Mouse (Mus musculus) bone marrow, adult 2 months (tissue): ENCODE results near the gene Ipcef1. TPM values are rescaled to one million over a fixed set of nuclear protein-coding genes. Genes with fewer than 3 reads are reported as not detected.

Experiments
- H3K27ac ChIP-seq: fragments of 200-500 bp; 2 replicates; pipeline ENCODE4 v1.5.1; 2012; ENCODE audit warnings: low read depth, mild to moderate bottlenecking, control low read depth, inconsistent platforms, low read length; ENCODE audit not compliant: control insufficient read depth, poor library complexity, insufficient read depth
- H3K4me1 ChIP-seq: fragments of 200-500 bp; 2 replicates; pipeline ENCODE4 v1.6.1; 2011; ENCODE audit warnings: low read length; ENCODE audit not compliant: control insufficient read depth, insufficient read depth
- H3K4me3 ChIP-seq: fragments of 200-500 bp; replicated peaks from 2 replicates; pipeline ENCODE3; 2011; ENCODE audit warnings: mild to moderate bottlenecking, low read depth, low read length, control low read depth; ENCODE audit not compliant: control insufficient read depth
- CTCF ChIP-seq: fragments of 200-500 bp; IDR thresholded peaks from 2 replicates; pipeline ENCODE4 v1.5.1; 2011; ENCODE audit warnings: low read length, control low read depth; ENCODE audit not compliant: control insufficient read depth, insufficient read depth
- POLR2A ChIP-seq: fragments of 200-500 bp; IDR thresholded peaks from 2 replicates; pipeline ENCODE4 v1.6.1; 2011; ENCODE audit warnings: low read depth, mild to moderate bottlenecking, control low read depth, low read length, borderline replicate concordance; ENCODE audit not compliant: control insufficient read depth
- WGBS: fragments of 180-500 bp; shearing (Covaris S2); methylation state at CpG from one replicate; pipeline ENCODE4 v1.1.7; 2018; 5-methylcytosine and 5-hydroxymethylcytosine counted together
- polyA plus RNA-seq: library from polyadenylated mRNA; stranded (reverse); fragments of >200 nt; gene quantifications from 2 replicates; pipeline ENCODE4 v1.2.4, GENCODE M21; 2011; ENCODE audit warnings: low replicate concordance; ENCODE audit not compliant: missing spikeins, insufficient read depth, insufficient read length

Gene Ipcef1
- polyA plus RNA-seq, 1 experiment = 13.4 TPM

DNA sequence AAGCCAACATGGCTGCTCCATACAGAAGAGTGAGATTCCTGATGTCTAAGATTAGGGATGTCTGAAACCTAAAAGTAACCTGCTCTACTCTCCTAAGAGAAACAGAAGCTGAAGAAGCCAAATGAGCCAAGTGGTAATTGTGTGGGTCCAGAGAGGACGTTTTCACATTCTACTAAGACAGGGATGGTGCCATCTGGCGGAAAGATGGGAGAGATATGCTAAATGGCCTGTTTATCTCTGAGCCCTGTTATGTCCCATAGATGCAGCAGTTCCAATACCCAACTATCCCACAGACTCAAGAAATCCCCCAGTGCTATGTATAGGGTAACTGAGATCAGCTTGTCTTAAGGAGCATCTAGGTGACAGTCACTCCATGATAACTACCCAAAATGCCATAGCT, 74.4 kb downstream of the Ipcef1 start:
- H3K27ac ChIP-seq = no peak overlapping the region
- no peak overlapping the region for H3K4me3 ChIP-seq
- TF ChIP-seq CTCF (no peak), POLR2A (no peak)
- 80% methylated on average over 2 of the region's 2 CpGs for WGBS
- no peaks in the 10 kb centered on the region; the same call in 1 of the 2 replicates for H3K4me1 ChIP-seq

DNA sequence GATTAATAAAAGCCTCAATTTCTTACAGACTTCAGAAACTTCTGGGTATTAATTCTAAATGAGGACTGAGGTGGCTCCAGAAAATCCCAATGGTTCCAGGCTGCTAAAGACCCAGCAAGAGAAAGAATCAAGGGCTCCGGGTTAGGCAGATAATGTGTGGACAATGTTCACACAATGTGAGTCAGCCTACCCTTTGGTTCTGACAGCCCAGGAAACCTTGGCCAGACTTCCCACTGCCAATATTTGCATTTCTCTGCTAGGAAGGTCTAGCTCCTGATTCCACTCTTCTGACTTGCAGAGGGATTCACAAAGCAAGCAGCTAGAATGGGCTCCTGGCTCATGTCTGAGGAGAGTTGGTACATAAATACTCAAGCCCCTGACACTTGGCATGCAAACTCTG, 83.9 kb downstream of the Ipcef1 start:
- no peak overlapping the region for H3K4me3 ChIP-seq
- TF ChIP-seq POLR2A = no peak
- no peak for TF ChIP-seq CTCF
- H3K4me1 ChIP-seq = no peaks in the 10 kb centered on the region
- WGBS = 93% methylated on average over 1 of the region's 1 CpGs
- no peak overlapping the region for H3K27ac ChIP-seq

GRCm38 (mm10) chr10:6967588-6968242, 84.6 kb downstream of the Ipcef1 start:
- 72% methylated on average over 8 of the region's 8 CpGs for WGBS
- no peaks in the 10 kb centered on the region for H3K4me1 ChIP-seq

GRCm38 (mm10) chr10:6958791-6959190, 93.5 kb downstream of the Ipcef1 start:
- no peaks in the 10 kb centered on the region for H3K4me1 ChIP-seq
- no peak overlapping the region for H3K27ac ChIP-seq
- WGBS = 79% methylated on average over 5 of the region's 5 CpGs
- H3K4me3 ChIP-seq = no peak overlapping the region
- TF ChIP-seq CTCF (no peak), POLR2A (no peak)

More at GRCm38 (mm10) chr10:6967588-6968242, 84.6 kb downstream of the Ipcef1 start:
- no peak overlapping the region for H3K27ac ChIP-seq
- TF ChIP-seq CTCF = no peak
- TF ChIP-seq POLR2A = no peak
- H3K4me3 ChIP-seq = no peak overlapping the region

GRCm38 (mm10) chr10:6956357-6956756, 95.9 kb downstream of the Ipcef1 start:
- TF ChIP-seq CTCF (no peak), POLR2A (no peak)
- 18% methylated on average over 2 of the region's 2 CpGs for WGBS
- no peak overlapping the region for H3K4me3 ChIP-seq

DNA sequence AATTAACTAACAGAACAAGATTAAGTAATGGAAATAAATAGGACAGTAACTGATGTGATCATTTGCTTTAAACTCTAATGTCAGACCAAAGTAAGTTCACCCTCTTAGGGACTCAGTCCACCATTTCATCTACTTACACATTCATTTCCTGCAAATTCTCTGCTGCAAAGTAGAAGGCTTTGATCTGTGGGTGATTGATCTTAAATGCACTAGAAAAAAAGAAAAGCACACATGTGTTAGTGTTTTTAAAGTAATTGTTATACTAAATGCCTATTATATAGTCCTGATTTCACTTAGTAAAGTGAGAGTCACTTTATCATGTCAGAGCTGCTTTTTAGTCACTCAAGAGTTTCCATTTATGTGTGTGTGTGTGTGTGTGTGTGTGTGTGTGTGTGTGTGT, 97.7 kb downstream of the Ipcef1 start:
- TF ChIP-seq CTCF (no peak), POLR2A (no peak)
- no peak overlapping the region for H3K4me3 ChIP-seq
- no peak overlapping the region for H3K27ac ChIP-seq
- H3K4me1 ChIP-seq = no peaks in the 10 kb centered on the region; the same call in 1 of the 2 replicates

More at GRCm38 (mm10) chr10:6956357-6956756, 95.9 kb downstream of the Ipcef1 start:
- Histone ChIP-seq H3K4me1 (no peaks in the 10 kb centered on the region; the same call in 1 of the 2 replicates), H3K27ac (no peak overlapping the region)

- TF ChIP-seq CTCF (no peak), POLR2A (no peak)
- no peak overlapping the region for H3K27ac ChIP-seq
- H3K4me3 ChIP-seq = no peak overlapping the region
- no peaks in the 10 kb centered on the region; the same call in 1 of the 2 replicates for H3K4me1 ChIP-seq
- WGBS = 69% methylated on average over 1 of the region's 1 CpGs
These were observed 99.2 kb downstream of the Ipcef1 start for GRCm38 (mm10) chr10:6953115-6953514.

- WGBS = 76% methylated on average over 4 of the region's 4 CpGs
- H3K4me1 ChIP-seq = no peaks in the 10 kb centered on the region
- no peak overlapping the region for H3K27ac ChIP-seq
- no peak overlapping the region for H3K4me3 ChIP-seq
- no peak for TF ChIP-seq POLR2A
- no peak for TF ChIP-seq CTCF
These were observed 115.4 kb downstream of the Ipcef1 start for GRCm38 (mm10) chr10:6936671-6937425.
